Mouse (Mus musculus) adrenal gland, adult 2 months (tissue): ENCODE measurements around the gene Acta1. TPM values are rescaled to one million over a fixed set of nuclear protein-coding genes. Genes with fewer than 3 reads are reported as not detected.

ENCODE experiments used
- DNase-seq: peaks from one replicate; pipeline ENCODE4 v3.0.0; 2021
- long read RNA-seq: library from polyadenylated mRNA; stranded (forward); transcript quantifications from one replicate; pipeline ENCODE4 v2.0.0, GENCODE M21; 2021
- polyA plus RNA-seq: library from polyadenylated mRNA; depleted of rRNA; stranded (reverse); fragments of >200 nt; gene quantifications from 2 replicates; pipeline ENCODE4 v1.2.3, GENCODE M21; 2012; rRNA removed
- total RNA-seq, 2 experiments: library from RNA; stranded (reverse); gene quantifications; 2 replicates each; pipeline ENCODE4 v1.2.3; 2021

Gene Acta1
- total RNA-seq (under 1 TPM; 0.20 to 0.38 TPM), polyA plus RNA-seq (1.2 and 4.7 TPM in 2 replicates)
- long read RNA-seq, partial matches to known transcripts, result 0 of 1 reads
- long read RNA-seq, other reads (novel, unspliced or antisense), result 0 of 1 reads

DNA sequence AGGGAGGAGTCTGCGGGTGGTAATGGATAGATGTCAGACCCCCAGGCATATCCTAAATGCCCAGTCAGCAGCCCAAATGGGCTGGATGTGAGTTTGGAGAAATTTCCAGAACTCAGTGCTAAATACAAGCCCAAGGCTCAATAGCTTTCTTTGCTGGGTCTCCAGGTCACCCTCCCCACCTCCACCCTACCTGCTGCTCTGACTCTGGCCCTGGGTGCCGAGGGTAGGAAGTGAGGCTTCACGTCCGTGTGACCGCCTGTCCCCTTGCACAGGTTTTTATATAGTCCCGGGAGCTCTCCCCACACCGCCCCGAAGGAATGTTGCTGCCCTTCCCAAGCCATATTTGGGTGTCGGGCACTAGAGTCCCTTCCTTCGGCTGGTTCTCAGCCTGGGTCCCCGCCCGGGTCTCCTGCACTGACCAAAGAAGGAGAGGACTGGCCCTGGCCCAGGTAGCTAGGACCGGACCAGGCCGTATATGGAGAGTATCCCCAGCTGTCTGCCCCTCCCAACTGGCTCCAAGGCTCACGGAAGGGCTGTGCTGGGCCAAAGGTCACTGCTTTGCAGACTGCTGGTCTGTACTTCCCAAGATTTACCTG lies at the start of gene Acta1:
Gene Acta1 (minus strand): TSS at position 250 of the 596 bp plus-strand sequence.
- no peak for DNase-seq

DNA sequence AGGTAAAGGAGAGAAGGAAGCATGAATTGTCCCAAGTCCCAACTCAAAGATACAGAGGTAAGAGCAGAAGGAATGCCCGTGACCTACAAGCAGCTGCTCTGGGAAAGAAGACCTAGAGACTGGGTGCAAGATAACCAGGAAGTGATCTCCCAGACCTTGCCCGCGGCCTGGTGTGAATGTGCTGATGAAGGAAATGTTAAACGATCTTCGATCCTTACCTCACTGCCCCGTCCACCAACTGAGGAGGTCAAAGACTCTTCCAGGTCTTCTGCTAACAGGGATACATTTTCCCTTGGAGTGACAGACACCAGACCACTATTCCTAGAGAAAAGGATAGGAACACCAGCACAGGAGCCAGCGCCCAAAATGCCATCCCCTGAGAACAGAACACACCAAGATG lies 34.5 kb upstream of the Acta1 start:
- no peak for DNase-seq

GRCm38 (mm10) chr8:123925671-123926070 lies 31.1 kb upstream of the Acta1 start:
- DNase-seq, result no peak

- DNase-seq, result peak; percentile 78
These were observed 30.2 kb upstream of the Acta1 start for GRCm38 (mm10) chr8:123924719-123925118.

GRCm38 (mm10) chr8:123914635-123915034 lies 20.1 kb upstream of the Acta1 start:
- DNase-seq, result no peak

DNA sequence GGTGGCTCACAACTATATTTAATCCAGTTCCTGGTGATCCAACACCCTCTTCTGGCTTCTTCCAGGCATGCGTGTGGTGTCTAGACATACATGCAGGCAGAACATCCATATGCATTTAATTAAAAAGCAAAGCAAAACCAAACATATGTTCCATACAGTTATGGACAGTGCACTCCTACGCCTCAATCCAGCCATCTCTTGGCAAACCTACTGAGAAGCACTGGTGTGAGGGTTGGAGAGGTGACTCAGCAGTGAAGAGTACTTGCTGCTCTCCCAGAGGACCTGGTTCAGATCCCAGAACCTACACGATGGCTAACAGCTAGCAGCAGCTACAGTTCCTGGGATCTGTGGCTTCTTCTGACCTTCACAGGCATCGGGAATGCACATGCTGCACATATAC lies 17.7 kb upstream of the Acta1 start:
- DNase-seq, result no peak

- no peak for DNase-seq
These were observed 13.1 kb upstream of the Acta1 start for GRCm38 (mm10) chr8:123907604-123908003.

GRCm38 (mm10) chr8:123902653-123903052 lies 8.1 kb upstream of the Acta1 start:
- DNase-seq, result peak; percentile 64

GRCm38 (mm10) chr8:123899366-123899765 lies 4.8 kb upstream of the Acta1 start:
- no peak for DNase-seq

GRCm38 (mm10) chr8:123898576-123898975 lies 4.0 kb upstream of the Acta1 start:
- DNase-seq, result no peak

GRCm38 (mm10) chr8:123896774-123897173 lies 2.2 kb upstream of the Acta1 start:
- no peak for DNase-seq

GRCm38 (mm10) chr8:123896366-123896761 lies 1.8 kb upstream of the Acta1 start:
- no peak for DNase-seq

DNA sequence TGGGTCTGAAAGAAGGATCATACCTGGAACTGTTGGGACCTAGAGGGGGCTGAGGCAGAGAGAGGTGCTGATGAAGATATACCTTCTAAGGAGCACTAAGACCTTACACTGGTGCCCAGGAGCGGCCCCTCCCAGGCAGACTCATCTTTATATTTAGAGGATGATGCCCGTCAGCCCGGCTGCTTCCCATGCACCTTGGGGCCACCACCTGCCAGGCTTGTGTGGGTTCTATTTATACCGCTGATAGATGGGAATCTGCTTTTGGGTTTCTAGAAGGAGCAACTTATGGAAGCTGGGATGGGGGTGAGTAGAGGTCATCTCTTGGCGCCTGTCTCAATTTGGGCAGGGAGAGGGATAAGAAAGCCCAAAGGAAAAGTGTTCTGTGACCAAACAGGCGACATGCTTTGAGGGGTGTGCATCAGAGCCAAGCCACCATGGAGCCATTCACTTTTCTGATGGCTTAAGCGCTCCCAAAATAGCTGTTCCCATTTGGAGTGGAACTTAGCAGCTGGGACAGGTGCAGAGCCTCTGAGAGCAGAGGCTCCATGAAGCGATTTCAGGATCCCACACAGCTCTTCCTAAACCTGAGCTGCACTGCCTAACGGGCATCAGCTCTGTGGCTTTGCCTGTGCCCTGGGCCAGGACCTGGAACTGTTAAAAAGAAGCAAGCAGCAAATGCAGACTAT lies 1.3 kb upstream of the Acta1 start:
- DNase-seq, result no peak

- DNase-seq, result no peak
These were observed 679 bp upstream of the Acta1 start for GRCm38 (mm10) chr8:123895230-123895629.

GRCm38 (mm10) chr8:123893413-123893812 lies 1.1 kb downstream of the Acta1 start:
- no peak for DNase-seq

- no peak for DNase-seq
These were observed 1.9 kb downstream of the Acta1 start for GRCm38 (mm10) chr8:123892586-123893155.

- no peak for DNase-seq
These were observed 2.5 kb downstream of the Acta1 start for GRCm38 (mm10) chr8:123891883-123892585.

DNA sequence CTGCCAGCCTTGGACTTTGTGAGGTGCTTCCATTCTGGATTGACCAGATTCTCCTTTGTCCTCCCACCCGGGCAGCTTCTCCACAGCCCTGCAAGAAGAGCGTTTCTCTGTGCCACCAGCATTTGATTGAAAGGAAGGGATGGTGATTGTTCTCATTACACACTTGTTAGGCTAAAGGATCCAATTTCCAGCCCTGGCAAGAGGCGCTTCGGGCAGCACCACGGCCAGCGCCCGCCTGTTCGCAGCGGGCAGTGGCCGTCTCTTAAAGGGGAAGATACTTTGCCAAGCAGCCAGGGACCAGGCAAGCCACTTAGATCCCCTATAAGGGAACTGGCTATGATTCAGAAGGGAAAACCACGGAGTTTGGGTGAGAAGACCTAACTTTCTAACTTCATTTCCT lies 3.3 kb downstream of the Acta1 start:
- peak; percentile 64 for DNase-seq

DNA sequence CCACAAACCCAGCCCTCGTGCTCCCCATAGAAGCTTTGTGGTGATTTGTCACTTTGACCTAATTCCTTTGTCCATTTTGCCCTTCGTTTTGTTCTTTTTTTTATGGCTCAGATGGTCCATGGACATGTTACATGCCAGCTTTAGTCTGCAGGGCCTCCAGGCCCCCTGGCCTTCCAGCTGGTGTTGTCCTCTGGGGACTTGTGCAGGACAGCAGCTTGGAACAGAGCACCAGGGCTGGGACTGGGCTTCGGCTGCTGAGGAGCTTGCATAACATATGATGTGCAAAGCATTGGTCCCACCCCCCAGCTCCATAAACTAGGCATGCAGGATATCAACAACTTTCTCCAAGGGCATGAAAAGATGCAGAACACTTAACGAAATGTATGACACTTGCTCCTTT lies 4.8 kb downstream of the Acta1 start:
- no peak for DNase-seq

- no peak for DNase-seq
These were observed 6.6 kb downstream of the Acta1 start for GRCm38 (mm10) chr8:123887956-123888355.

DNA sequence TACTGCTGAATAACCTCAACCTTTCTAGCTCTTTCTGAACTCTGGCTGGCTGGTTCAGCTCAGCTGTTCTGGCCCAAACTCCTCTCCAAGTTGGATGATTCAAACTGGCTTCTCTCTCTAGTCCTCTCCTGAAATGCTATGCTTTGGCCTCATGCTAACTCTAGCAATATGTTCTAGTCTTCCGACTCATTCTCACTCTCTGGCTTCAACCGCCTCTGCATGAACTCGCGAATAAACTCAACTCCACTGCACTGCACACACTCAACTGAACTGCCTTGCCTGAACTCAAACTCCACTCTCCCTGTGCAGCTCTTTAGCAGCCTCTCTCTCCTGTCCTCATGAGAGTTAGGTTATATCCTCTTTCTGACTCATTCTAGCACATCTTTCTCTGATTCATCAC lies 7.4 kb downstream of the Acta1 start:
- no peak for DNase-seq

- peak; percentile 24 for DNase-seq
These were observed 9.6 kb downstream of the Acta1 start for GRCm38 (mm10) chr8:123884721-123885565.
